Mouse (Mus musculus) erythroblast, adult 5-6 weeks (primary cell): ENCODE data around the gene Tomm20l. TPM values are rescaled to one million over a fixed set of nuclear protein-coding genes. Genes with fewer than 3 reads are reported as not detected.

Experiments
- ATAC-seq: replicated peaks from 2 replicates; pipeline ENCODE4 v1.8.0; 2016; ENCODE audit warnings: moderate number of reproducible peaks, mild to moderate bottlenecking, moderate TSS enrichment, inconsistent platforms; ENCODE audit not compliant: poor library complexity, low FRiP score, severe bottlenecking
- total RNA-seq, 2 experiments: library from RNA; stranded (forward) in 1 of 2; stranded (reverse) in 1 of 2; fragments of 150-400 nt in 1 of 2; fragments of 200-764, 138-1000 nt in 1 of 2; gene quantifications; 2 replicates each; pipeline versions ENCODE4 v1.2.3 to v1.2.4; 2015 to 2017; ENCODE audit warnings: low replicate concordance in 2 of 2

The Tomm20l gene
- total RNA-seq, 2 experiments from 2014 or later = not detected

DNA sequence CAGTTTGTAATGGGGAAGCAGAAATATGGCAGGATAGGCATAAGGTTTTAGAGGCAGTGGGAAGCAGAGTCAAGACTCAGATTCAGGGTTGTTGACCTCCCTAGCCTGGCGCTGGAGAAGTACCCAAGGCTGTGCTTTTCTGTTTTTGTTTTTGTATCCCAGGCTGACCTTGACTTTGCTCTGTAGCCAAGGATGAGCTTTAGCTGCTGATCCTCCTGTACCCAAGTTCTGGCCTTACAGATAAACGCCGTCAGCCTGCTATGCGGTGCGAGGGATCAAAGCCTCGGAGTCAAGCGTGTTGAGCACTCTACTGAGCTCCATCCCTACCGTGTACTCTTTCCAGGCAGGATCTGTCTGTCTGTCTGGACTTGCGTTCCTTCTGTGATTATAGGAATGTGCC lies 37.6 kb downstream of the Tomm20l start:
- ATAC-seq = no peak

DNA sequence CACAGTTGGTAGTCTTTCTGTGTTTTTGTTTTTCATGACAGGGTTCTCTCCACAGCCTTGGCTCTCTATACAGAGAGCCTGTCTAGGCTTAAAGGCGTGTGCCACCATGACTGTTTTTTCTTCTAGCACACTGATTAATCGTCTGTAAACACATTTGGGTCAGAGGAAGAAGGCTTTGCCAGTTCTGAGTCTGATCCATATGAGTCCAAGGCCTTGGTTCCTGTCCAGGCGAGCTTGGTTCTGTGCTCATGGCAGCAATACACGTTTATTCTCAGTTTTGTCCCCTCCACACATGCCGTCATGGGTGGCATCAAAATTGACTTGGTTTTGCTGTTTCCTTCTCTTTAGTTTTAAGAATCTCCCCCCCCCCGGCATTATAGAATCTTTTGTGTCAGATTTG lies 38.2 kb downstream of the Tomm20l start:
- no peak for ATAC-seq

GRCm38 (mm10) chr12:71150167-71150566 lies 38.9 kb downstream of the Tomm20l start:
- peak; percentile 59; the same call in 1 of the 2 replicates for ATAC-seq

- ATAC-seq = no peak
These were observed 43.8 kb downstream of the Tomm20l start for GRCm38 (mm10) chr12:71154979-71155378.

DNA sequence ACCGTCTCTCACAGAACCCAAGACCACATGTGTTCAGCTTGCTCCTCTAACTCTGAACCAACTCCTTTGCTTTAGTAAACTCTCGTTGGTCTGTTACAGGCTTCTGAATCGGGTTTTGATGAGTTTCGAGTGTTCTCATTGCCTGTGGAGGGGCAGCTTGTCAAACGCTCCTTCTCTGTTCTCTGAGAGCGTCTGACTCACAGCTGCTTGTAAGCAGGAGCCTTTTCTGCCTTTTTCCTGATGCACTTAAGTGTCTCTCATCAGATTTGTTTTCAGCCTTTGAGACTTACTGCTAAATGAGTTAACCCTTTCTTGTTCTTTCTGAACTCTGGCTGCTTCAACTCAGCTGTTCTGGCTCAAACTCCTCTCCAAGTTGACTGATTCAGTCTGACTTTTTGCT lies 46.7 kb downstream of the Tomm20l start:
- ATAC-seq = no peak

DNA sequence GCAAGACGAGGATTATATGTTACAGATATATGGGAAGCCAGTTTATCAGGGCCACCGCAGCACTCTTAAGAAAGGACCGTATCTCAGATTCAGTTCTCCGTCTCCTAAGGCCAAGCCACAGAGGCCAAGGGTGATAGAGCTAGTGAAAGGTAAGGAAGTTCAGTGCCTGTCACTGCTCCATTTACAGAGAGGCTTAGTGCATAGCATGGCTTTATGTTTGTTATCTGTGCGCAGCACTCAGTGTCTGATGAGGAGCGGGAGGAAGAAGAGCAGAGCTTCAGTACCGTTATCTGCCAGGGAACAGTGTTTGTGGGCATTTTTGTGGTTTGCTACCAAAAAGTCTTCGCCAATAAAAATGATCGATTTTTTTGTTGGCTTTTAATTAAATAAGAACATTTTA lies 53.2 kb downstream of the Tomm20l start:
- ATAC-seq = no peak

GRCm38 (mm10) chr12:71169911-71170310 lies 58.7 kb downstream of the Tomm20l start:
- ATAC-seq = no peak

Other genes starting within 250 kb of the Tomm20l start
- gene Actr10, start 173.6 kb upstream of the Tomm20l start, total RNA-seq (2015; ENCODE audit: low replicate concordance) = 40.3 and 76.7 TPM in 2 replicates
- 29.5 and 39.3 TPM in 2 replicates for gene Actr10, start 173.6 kb upstream of the Tomm20l start, total RNA-seq (2017; ENCODE audit: low replicate concordance)
- gene Psma3, start 136.8 kb upstream of the Tomm20l start, total RNA-seq (2015; ENCODE audit: low replicate concordance) = 105 and 133 TPM in 2 replicates
- gene Psma3, start 136.8 kb upstream of the Tomm20l start, total RNA-seq (2017; ENCODE audit: low replicate concordance) = 67.8 and 119 TPM in 2 replicates
- gene Arid4a, start 95.4 kb upstream of the Tomm20l start, total RNA-seq (2015; ENCODE audit: low replicate concordance) = 17.9 and 21.3 TPM in 2 replicates
- 41.5 and 57.6 TPM in 2 replicates for gene Arid4a, start 95.4 kb upstream of the Tomm20l start, total RNA-seq (2017; ENCODE audit: low replicate concordance)
- 17.9 and 18.8 TPM in 2 replicates for gene Timm9, start 25.3 kb downstream of the Tomm20l start, total RNA-seq (2015; ENCODE audit: low replicate concordance)
- gene Timm9, start 25.3 kb downstream of the Tomm20l start, total RNA-seq (2017; ENCODE audit: low replicate concordance) = 0.34 and 0.56 TPM in 2 replicates
- 5.8 and 12.3 TPM in 2 replicates for gene 2700049A03Rik, start 25.4 kb downstream of the Tomm20l start, total RNA-seq (2015; ENCODE audit: low replicate concordance)
- 15.4 and 17.7 TPM in 2 replicates for gene 2700049A03Rik, start 25.4 kb downstream of the Tomm20l start, total RNA-seq (2017; ENCODE audit: low replicate concordance)
- not detected in 2 replicates for gene Dact1, start 198.5 kb downstream of the Tomm20l start, total RNA-seq (2015; ENCODE audit: low replicate concordance)
- gene Dact1, start 198.5 kb downstream of the Tomm20l start, total RNA-seq (2017; ENCODE audit: low replicate concordance) = not detected in 2 replicates